Mouse (Mus musculus) left cerebral cortex, postnatal 10 days (tissue): ENCODE results near the gene Gm17359. TPM values are rescaled to one million over a fixed set of nuclear protein-coding genes. Genes with fewer than 3 reads are reported as not detected.

Source experiments
- DNase-seq, 2 experiments: peaks; one replicate each; pipeline ENCODE4 v3.0.0; 2021 to 2022; ENCODE audit warnings: low spot score in 2 of 2, mixed read lengths in 1 of 2; ENCODE audit errors: extremely low spot score in 1 of 2
- intact Hi-C: fragments of 180-260 bp; cut with DNase I; formaldehyde crosslinking; loops from one replicate; pipeline ENCODE4 v1.15.1; 2025
- total RNA-seq, 2 experiments: library from RNA; stranded (reverse); gene quantifications; 2 replicates each; pipeline ENCODE4 v1.2.3; 2021

Gene Gm17359
- total RNA-seq, 2 experiments from 2014 or later: not detected

GRCm38 (mm10) chr3:79448421-79448820 lies 112.0 kb downstream of the Gm17359 start:
- DNase-seq: no peak
- intact Hi-C loops: no loop called here

- no peak for DNase-seq
- intact Hi-C loops: no loop called here
Observed at GRCm38 (mm10) chr3:79449361-79449760, 112.9 kb downstream of the Gm17359 start.

GRCm38 (mm10) chr3:79452696-79453263 lies 116.3 kb downstream of the Gm17359 start:
- DNase-seq: no peak
- intact Hi-C loops: loop anchor here (2.0 kb wide), 1 partner anchor 152 kb away; no protein-coding TSS in a partner anchor

DNA sequence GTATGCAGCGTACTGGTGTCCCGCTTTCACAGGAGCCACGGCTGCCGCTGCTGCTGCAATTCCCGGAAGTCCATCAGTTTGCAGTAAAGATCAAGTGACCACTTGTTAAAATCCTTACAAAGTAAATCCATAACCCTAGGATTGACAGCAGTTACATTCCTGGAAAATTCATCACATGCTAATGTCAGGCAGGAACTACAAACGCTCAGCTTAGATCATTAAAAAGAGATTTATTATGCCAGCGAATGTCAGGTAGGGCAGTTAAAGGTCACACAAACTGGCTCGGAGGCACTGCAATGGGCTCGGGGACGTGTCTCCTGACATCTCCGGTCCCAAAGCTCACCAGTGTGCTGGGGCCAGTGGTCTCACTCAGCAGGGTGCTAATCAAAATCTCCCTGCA lies 119.3 kb downstream of the Gm17359 start:
- intact Hi-C loops: no loop called here

DNA sequence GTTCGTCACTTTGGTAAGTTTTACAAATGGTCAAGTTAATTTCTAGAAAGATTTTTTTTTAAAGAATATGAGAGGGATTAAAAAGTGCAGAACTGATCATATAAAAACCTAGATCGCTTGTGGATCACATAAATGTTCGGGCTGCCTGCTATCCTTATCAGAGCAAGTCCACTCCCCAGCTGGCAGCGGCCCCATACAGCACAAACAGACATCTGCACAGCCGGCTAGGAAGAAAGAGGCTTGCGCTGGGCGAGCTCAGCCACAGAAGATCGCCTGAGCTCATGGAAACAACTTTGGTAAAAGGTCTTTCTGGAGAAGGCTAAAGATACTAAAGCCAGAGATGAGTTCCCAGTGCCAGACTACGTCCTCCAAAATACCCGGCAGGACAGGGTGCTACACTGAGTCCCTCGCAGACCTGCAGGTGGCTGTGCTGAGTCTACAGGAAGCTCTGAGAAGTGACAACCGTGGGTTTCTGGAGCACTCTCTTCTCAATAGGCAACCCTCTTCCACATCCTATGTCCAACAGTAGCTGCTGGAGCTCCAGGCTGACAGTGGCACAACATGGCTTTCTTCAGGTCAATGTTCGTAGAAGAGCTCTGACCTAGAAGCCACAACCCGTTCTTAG lies 122.3 kb downstream of the Gm17359 start:
- intact Hi-C loops: no loop called here
- no peak for DNase-seq

More for the DNA sequence above, 119.3 kb downstream of the Gm17359 start:
- DNase-seq: no peak

DNA sequence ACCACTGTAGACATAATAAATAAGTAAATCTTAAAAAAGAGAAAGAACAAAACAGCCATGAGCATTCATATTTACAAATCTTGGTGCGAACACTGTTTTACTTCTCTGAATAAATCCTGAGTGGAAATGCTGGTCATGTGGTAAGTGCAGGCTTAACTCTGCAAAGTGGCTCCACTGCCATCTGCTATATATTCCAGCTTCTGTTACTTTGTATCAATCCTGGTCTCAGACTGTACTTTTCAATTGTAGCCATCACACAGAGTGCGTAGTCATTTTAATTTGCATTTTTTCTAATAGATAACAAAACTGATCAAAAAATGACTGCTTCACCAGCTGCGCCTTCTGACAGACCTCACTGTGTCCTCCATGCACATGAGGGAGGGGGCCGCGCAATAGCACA lies 133.0 kb downstream of the Gm17359 start:
- no peak for DNase-seq
- intact Hi-C loops: no loop called here

GRCm38 (mm10) chr3:79472362-79472761 lies 135.9 kb downstream of the Gm17359 start:
- DNase-seq: no peak
- intact Hi-C loops: no loop called here

DNA sequence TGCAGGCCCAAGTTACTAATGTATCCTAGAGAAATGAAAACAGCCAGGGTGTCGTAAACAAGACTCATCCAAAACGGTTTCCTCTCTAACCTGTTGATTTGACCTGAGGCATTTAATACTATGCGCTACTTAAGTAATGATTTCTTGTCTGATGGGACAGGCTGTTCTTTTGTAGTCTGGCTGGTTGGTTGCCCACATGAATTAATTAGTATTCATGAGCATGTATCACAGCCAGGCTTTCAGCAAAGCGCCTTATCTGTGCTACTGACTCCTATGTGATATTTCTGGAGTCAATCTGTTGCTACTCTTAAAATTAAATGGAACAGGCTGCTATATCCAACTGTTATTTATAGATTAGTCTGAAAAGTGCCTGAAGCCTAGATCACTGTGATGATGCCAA lies 138.4 kb downstream of the Gm17359 start:
- intact Hi-C loops: no loop called here
- peak in 1 of 2 experiments; percentile 76 for DNase-seq

GRCm38 (mm10) chr3:79475980-79476379 lies 139.5 kb downstream of the Gm17359 start:
- no peak for DNase-seq
- intact Hi-C loops: no loop called here

DNA sequence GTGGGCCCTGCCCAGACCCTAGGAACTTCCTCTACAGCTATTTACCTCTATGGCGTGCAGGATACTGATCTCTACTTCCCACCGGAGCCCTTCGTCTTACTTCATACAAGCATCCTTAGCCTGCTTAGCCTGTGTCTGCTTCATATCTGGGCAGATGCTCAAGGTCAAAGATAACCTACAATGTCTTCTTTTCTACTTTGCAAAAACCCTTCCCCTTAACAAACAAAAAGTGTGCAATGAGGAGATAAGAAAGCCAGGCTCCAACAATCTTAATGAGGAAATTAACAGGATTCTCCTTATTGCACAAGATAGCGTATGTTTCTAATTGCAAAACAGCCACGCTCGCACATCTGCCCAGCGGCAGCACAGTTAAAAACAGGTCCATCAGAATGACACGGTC lies 141.9 kb downstream of the Gm17359 start:
- DNase-seq: no peak
- intact Hi-C loops: no loop called here

- intact Hi-C loops: no loop called here
- DNase-seq: no peak
Observed at GRCm38 (mm10) chr3:79478880-79479279, 142.4 kb downstream of the Gm17359 start.

DNA sequence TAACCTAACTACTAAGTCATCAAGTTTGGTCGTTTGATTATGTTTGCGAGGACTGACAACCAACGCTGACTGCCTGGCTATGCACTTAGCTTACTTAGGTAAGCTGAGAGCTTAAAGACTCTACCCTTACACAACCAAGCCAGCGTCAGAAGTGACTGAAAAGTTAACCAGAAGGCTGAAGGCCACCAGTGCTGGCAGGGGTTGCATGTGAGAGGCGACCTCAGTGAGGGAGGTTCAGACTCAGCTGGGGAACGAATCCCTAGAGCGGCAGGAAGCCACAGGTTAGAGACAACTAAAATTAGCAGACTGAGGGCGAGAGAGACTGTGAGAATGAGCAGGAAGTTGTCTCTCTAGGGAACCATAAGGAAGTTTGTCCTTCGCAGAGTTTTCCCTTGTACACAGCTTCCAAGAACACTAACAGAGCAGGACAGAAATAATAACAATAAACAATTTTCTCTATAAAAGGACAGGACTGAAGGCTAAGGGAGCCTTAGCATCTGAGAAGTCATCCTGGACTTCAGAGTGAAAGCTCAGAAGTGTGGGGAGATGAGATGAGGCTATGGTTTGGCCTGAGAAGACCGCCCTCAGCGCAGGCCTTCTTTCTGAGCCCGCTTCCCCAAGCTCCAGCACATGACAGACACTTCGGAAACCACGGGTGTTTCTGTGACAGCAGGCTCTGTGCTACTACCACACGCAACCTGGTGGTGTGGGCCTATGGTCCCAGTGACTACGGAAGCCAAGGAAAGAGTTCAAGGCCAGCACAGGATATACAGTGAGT lies 148.0 kb downstream of the Gm17359 start:
- intact Hi-C loops: loop anchor here (5.0 to 10.0 kb wide), 2 partner anchors 197 to 530 kb away; partner anchors contain the start of gene Rapgef2
- DNase-seq: no peak

- intact Hi-C loops: loop anchor here (10.0 kb wide), 1 partner anchor 533 kb away; no protein-coding TSS in a partner anchor
- DNase-seq: no peak
Observed at GRCm38 (mm10) chr3:79488025-79488424, 151.6 kb downstream of the Gm17359 start.

GRCm38 (mm10) chr3:79490102-79490501 lies 153.6 kb downstream of the Gm17359 start:
- DNase-seq: no peak
- intact Hi-C loops: loop anchor here (5.0 kb wide), 1 partner anchor 268 kb away; no protein-coding TSS in a partner anchor

DNA sequence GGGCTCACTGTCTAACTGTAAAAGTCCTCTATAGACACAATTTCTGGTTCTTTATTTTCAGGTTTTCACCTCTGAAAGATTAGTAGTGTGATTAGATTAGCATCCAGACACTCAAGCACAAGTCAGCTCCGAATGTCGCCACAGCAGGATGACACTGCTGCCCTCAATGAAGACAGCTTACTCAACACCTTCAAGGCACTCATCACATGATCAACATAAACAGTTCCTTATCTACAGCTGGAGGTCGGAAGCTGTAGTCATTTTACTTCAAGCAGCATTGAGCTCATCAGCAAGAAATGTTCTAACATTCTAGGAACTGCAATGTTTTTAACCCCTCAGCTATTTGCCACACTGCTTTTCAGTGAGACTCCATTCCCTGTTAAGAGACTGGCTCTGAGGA lies 155.2 kb downstream of the Gm17359 start:
- intact Hi-C loops: loop anchor here (5.0 kb wide), 1 partner anchor 269 kb away; no protein-coding TSS in a partner anchor
- no peak for DNase-seq

GRCm38 (mm10) chr3:79493064-79493463 lies 156.6 kb downstream of the Gm17359 start:
- intact Hi-C loops: loop anchor here (5.0 kb wide), 1 partner anchor 271 kb away; no protein-coding TSS in a partner anchor
- no peak for DNase-seq

- intact Hi-C loops: loop anchor here (5.0 kb wide), 1 partner anchor 272 kb away; no protein-coding TSS in a partner anchor
- no peak for DNase-seq
Observed at GRCm38 (mm10) chr3:79494028-79494427, 157.6 kb downstream of the Gm17359 start.

- intact Hi-C loops: loop anchor here (5.0 kb wide), 1 partner anchor 293 kb away; no protein-coding TSS in a partner anchor
- no peak for DNase-seq
Observed at GRCm38 (mm10) chr3:79495151-79495550, 158.7 kb downstream of the Gm17359 start.

DNA sequence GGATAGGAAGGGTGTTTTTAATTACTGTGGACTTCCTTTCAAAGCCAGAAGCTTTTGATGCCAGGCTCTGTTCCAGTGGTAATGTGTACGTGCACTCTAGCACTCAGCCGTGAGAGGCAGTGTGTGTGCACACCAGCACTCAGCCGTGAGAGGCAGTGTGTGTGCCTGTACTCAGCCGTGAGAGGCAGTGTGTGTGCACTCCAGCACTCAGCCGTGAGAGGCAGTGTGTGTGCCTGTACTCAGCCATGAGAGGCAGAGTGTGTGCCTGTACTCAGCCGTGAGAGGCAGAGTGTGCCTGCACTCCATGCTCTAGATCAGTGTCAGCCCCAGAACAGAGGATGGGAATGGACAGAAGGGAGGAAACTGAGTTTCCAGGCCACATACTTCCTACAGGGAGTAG lies 160.2 kb downstream of the Gm17359 start:
- no peak for DNase-seq
- intact Hi-C loops: loop anchor here (5.0 kb wide), 1 partner anchor 294 kb away; no protein-coding TSS in a partner anchor
